In genomic region chr13:24965130-24965845, GRCm38 (mm10) we compare ENCODE assay signal across 7 mouse cellular contexts. TPM values are rescaled to one million over a fixed set of nuclear protein-coding genes. Genes with fewer than 3 reads are reported as not detected.
DNase-seq lines count a peak whose midpoint lies in the region; ATAC-seq lines count a peak whose summit lies in the region.

No protein-coding gene starts in this region.

- peak overlapping the region; percentile 21; the same call in 1 of the 2 replicates for H3K4me3 ChIP-seq in midbrain, embryonic 14.5 days (replicated peaks; ENCODE audit: low read depth, low read length)

- no peaks in the 10 kb centered on the region for H3K36me3 ChIP-seq in midbrain, embryonic 14.5 days (ENCODE audit: control insufficient read depth, insufficient read depth, low read length)

- peak; percentile 19 for DNase-seq in spleen, adult 12 weeks (ENCODE audit: low spot score)
- no peak for DNase-seq in spleen, postnatal 4 days (ENCODE audit: low spot score in 2 of 2)
- DNase-seq in embryo, embryonic 11 days: peak; percentile 33
- DNase-seq in induced T-regulatory cell, adult 2 months (ENCODE audit: low read depth): peak; percentile 85
- DNase-seq in midbrain, embryonic 14.5 days: peak; percentile 37
- no peak for DNase-seq in yolk sac, embryonic 10.5 days (ENCODE audit: low spot score)
- DNase-seq in left cerebral cortex, postnatal 36 days (ENCODE audit: low spot score in 2 of 2): no peak

- no peak overlapping the region for H3K9ac ChIP-seq in midbrain, embryonic 14.5 days (replicated peaks; ENCODE audit: low read length)

- no peak overlapping the region for H3K27ac ChIP-seq in midbrain, embryonic 14.5 days (replicated peaks; ENCODE audit: low read depth, low read length)

- intact Hi-C loops in left cerebral cortex, postnatal 36 days (cut with DNase I): no loop called here

- ATAC-seq in midbrain, embryonic 14.5 days (ENCODE audit: low FRiP score, low TSS enrichment): no peak

- H3K4me2 ChIP-seq in midbrain, embryonic 14.5 days (ENCODE audit: low read length): peak overlapping the region; percentile 49

- 25% methylated on average over 15 of the region's 15 CpGs for WGBS in midbrain, embryonic 14.5 days

- H3K9me3 ChIP-seq in midbrain, embryonic 14.5 days (ENCODE audit: control insufficient read depth, low read length): no peaks in the 10 kb centered on the region

- no peaks in the 10 kb centered on the region for H3K27me3 ChIP-seq in midbrain, embryonic 14.5 days (ENCODE audit: control insufficient read depth, insufficient read depth, low read length)

- H3K4me1 ChIP-seq in midbrain, embryonic 14.5 days (ENCODE audit: control insufficient read depth, insufficient read depth, low read length): 0 out of 2 replicates have a peak, but pooled peaks cover 3% of the 10 kb centered on the region

RNA-seq across cellular contexts. Expression of gene Gpld1, which starts 22.3 kb away (rescaled TPM):
- 1.3 and 1.5 TPM in 2 replicates for polyA plus RNA-seq in midbrain, embryonic 14.5 days (2014; fragmentation: Nextera tagmentation; extraction: Ambion mirVana)
- total RNA-seq in left cerebral cortex, postnatal 36 days (2021): 10 to 100 TPM; 19.0 to 19.2 TPM

RNA-seq across cellular contexts. Expression of gene Aldh5a1, which starts 27.8 kb away (rescaled TPM):
- 12.1 and 16.5 TPM in 2 replicates for polyA plus RNA-seq in midbrain, embryonic 14.5 days (2014; fragmentation: Nextera tagmentation; extraction: Ambion mirVana)
- total RNA-seq in left cerebral cortex, postnatal 36 days (2021): 10 to 100 TPM; 55.4 to 57.0 TPM

RNA-seq across cellular contexts. Expression of gene Mrs2, which starts 54.9 kb away (rescaled TPM):
- polyA plus RNA-seq in midbrain, embryonic 14.5 days (2014; fragmentation: Nextera tagmentation; extraction: Ambion mirVana): 19.3 and 25.2 TPM in 2 replicates
- 10 to 100 TPM; 48.3 to 62.3 TPM for total RNA-seq in left cerebral cortex, postnatal 36 days (2021)

Comparison
In these comparisons a context has a peak if more than half of its experiments do, and no peak if none do; other contexts are left out.
1. DNase-seq: peak in spleen, adult 12 weeks (single experiment), embryo, embryonic 11 days (single experiment), induced T-regulatory cell, adult 2 months (single experiment) and midbrain, embryonic 14.5 days (single experiment); none in spleen, postnatal 4 days (0 of 2), yolk sac, embryonic 10.5 days (single experiment) and left cerebral cortex, postnatal 36 days (0 of 2).